Mouse (Mus musculus): ENCODE data around the gene Fsip1. TPM values are rescaled to one million over a fixed set of nuclear protein-coding genes. Genes with fewer than 3 reads are reported as not detected.
"Not testable (repeated sequence)": the region's sequence is repeated elsewhere in the genome, so short reads cannot be mapped to it uniquely, and the experiment has no call there.

Gene Fsip1
- polyA plus RNA-seq, 1 experiment from 2014 or later: 0.96 TPM

DNA sequence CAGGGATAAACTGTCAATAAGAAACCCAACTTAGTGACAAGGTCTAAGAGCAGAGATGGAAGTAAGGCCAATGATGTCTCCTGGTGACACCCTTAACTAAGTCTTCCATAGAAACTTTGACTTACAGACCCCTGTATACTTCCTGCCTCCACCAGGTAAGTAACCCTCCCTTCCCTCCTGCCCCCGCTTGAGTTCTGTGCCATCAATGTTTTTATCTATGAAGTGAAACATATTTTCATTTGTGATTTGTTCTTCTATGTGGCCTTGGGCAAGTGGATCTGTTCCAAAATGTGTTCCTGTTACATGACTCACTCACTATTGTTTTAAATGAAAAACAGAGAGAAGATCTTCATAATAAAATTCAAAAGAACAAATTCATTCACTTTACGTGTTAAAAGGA lies 43.2 kb upstream of the Fsip1 start:
- no peak overlapping the region for H3K4me2 ChIP-seq (ENCODE audit: low read length)
- H3K4me1 ChIP-seq (replicated peaks; ENCODE audit: insufficient read depth, low read length): no peaks in the 10 kb centered on the region
- no peak for TF ChIP-seq CTCF (IDR thresholded peaks at IDR 0.05; ENCODE audit: low read depth)
- WGBS: 90% methylated on average over 2 of the region's 2 CpGs
- H3K4me3 ChIP-seq (replicated peaks; ENCODE audit: low read depth, low read length): no peak overlapping the region
- ATAC-seq (replicated peaks; ENCODE audit: low FRiP score, low read depth): no peak
- no peak overlapping the region for H3K9ac ChIP-seq (ENCODE audit: low read depth, low read length)
- no peaks in the 10 kb centered on the region for H3K36me3 ChIP-seq (ENCODE audit: insufficient read depth, low read length)
- DNase-seq (ENCODE audit: low spot score): no peak
- no peaks in the 10 kb centered on the region for H3K9me3 ChIP-seq (replicated peaks; ENCODE audit: low read length)
- no peak overlapping the region for H3K27ac ChIP-seq
- H3K27me3 ChIP-seq (ENCODE audit: insufficient read depth, low read length): no peaks in the 10 kb centered on the region

DNA sequence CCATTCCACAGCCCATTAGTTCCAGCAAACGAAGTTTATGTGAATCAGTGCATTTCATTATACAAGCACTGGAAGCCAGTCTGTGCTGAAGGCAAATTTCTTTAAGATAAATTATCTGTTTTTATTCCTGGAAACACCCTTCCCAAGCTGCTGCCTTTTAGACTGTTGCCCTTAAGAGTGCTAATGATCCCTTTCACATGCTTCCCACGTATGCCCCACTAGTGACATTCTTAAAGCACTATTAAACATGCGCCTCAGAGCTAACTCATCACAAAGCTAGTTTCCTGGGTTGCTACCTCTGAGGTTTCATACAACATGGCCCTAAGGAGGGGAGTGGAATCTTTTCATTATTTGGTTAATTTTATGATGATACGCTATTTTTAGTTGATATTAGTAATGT lies 41.8 kb upstream of the Fsip1 start:
- Histone ChIP-seq H3K27me3 (ENCODE audit: insufficient read depth, low read length) (no peaks in the 10 kb centered on the region), H3K36me3 (ENCODE audit: insufficient read depth, low read length) (no peaks in the 10 kb centered on the region), H3K27ac (no peak overlapping the region), H3K4me1 (replicated peaks; ENCODE audit: insufficient read depth, low read length) (no peaks in the 10 kb centered on the region), H3K4me2 (ENCODE audit: low read length) (no peak overlapping the region), H3K9me3 (replicated peaks; ENCODE audit: low read length) (no peaks in the 10 kb centered on the region), H3K9ac (ENCODE audit: low read depth, low read length) (no peak overlapping the region), H3K4me3 (replicated peaks; ENCODE audit: low read depth, low read length) (no peak overlapping the region)
- ATAC-seq (replicated peaks; ENCODE audit: low FRiP score, low read depth) (no peak), DNase-seq (ENCODE audit: low spot score) (no peak)
- TF ChIP-seq CTCF (IDR thresholded peaks at IDR 0.05; ENCODE audit: low read depth): no peak
- 66% methylated on average over 4 of the region's 4 CpGs for WGBS

DNA sequence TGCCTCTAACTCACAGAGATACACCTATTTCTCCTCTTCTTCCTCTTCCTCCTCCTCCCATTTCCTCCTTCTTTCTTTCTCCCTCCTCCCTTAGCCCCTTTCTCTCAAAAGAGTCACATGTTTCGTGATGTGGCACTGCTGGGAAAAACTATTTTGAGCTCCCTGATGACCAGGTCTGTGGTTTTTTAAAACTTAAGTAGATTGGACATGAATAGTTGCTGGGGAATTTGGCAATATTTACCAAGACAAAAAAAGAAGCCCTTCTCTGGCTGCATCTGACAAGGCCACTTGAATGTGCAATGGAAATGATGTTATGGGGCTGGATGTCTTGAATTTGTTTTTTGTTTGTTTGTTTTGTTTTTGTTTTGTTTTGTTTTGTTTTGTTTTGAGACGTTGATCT lies 41.2 kb upstream of the Fsip1 start:
- Histone ChIP-seq H3K36me3 (ENCODE audit: insufficient read depth, low read length) (no peaks in the 10 kb centered on the region), H3K4me3 (replicated peaks; ENCODE audit: low read depth, low read length) (no peak overlapping the region), H3K9ac (ENCODE audit: low read depth, low read length) (no peak overlapping the region), H3K9me3 (replicated peaks; ENCODE audit: low read length) (no peaks in the 10 kb centered on the region), H3K4me1 (replicated peaks; ENCODE audit: insufficient read depth, low read length) (no peaks in the 10 kb centered on the region), H3K27me3 (ENCODE audit: insufficient read depth, low read length) (no peaks in the 10 kb centered on the region), H3K4me2 (ENCODE audit: low read length) (no peak overlapping the region), H3K27ac (no peak overlapping the region)
- TF ChIP-seq CTCF (IDR thresholded peaks at IDR 0.05; ENCODE audit: low read depth): no peak
- DNase-seq (ENCODE audit: low spot score) (no peak), ATAC-seq (replicated peaks; ENCODE audit: low FRiP score, low read depth) (no peak)
- WGBS: 82% methylated on average over 2 of the region's 2 CpGs

DNA sequence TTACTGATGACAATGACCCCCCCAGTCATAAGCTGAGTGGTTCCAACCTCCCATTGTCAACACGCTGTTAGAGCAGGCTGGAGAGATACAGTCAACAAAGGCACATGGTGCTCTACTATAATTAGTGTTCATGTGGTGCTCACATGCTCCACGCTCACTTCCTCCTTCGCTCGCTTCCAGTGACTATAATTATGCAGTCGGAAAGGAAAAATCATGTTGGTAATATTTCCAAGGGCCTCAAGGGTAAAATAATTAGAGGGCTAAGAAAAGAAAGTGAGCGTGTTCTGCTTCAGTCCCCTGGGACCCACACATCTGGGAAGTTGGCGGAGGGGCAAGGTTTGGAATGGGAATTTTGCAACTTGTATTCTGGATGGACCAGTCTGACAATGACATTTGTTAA lies 38.7 kb upstream of the Fsip1 start:
- 58% methylated on average over 7 of the region's 7 CpGs for WGBS
- no peak for TF ChIP-seq CTCF (IDR thresholded peaks at IDR 0.05; ENCODE audit: low read depth)
- no peak for ATAC-seq (replicated peaks; ENCODE audit: low FRiP score, low read depth)
- H3K4me1 ChIP-seq (replicated peaks; ENCODE audit: insufficient read depth, low read length): no peaks in the 10 kb centered on the region
- no peaks in the 10 kb centered on the region for H3K27me3 ChIP-seq (ENCODE audit: insufficient read depth, low read length)
- H3K9ac ChIP-seq (ENCODE audit: low read depth, low read length): no peak overlapping the region
- H3K9me3 ChIP-seq (replicated peaks; ENCODE audit: low read length): no peaks in the 10 kb centered on the region; the same call in 1 of the 2 replicates
- H3K4me2 ChIP-seq (ENCODE audit: low read length): no peak overlapping the region
- no peaks in the 10 kb centered on the region for H3K36me3 ChIP-seq (ENCODE audit: insufficient read depth, low read length)
- H3K27ac ChIP-seq: no peak overlapping the region
- no peak for DNase-seq (ENCODE audit: low spot score)
- H3K4me3 ChIP-seq (replicated peaks; ENCODE audit: low read depth, low read length): no peak overlapping the region

DNA sequence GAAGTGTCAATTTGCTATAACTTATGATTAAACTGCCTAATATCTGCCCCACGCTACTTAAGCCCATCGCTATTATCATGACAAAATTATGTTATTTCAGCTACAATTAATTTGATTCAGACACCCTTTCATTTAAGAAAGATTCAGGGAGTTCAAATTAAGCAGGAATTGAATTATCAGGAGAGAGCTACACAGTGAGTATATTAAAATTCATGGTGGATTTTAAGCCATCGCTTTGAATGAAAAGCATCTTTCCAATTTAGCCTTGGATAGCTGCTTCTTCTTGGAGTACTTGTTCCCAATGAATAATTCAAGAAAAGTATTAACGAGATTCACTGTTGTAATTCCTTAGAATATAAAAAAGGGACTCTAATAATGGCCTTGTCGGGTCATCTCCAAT lies 36.8 kb upstream of the Fsip1 start:
- H3K9me3 ChIP-seq (replicated peaks; ENCODE audit: low read length): no peaks in the 10 kb centered on the region; the same call in 1 of the 2 replicates
- H3K27ac ChIP-seq: no peak overlapping the region
- H3K9ac ChIP-seq (ENCODE audit: low read depth, low read length): no peak overlapping the region
- H3K4me2 ChIP-seq (ENCODE audit: low read length): no peak overlapping the region
- ATAC-seq (replicated peaks; ENCODE audit: low FRiP score, low read depth) (no peak), DNase-seq (ENCODE audit: low spot score) (no peak)
- H3K4me1 ChIP-seq (replicated peaks; ENCODE audit: insufficient read depth, low read length): no peaks in the 10 kb centered on the region
- H3K27me3 ChIP-seq (ENCODE audit: insufficient read depth, low read length): no peaks in the 10 kb centered on the region
- H3K4me3 ChIP-seq (replicated peaks; ENCODE audit: low read depth, low read length): no peak overlapping the region
- no peak for TF ChIP-seq CTCF (IDR thresholded peaks at IDR 0.05; ENCODE audit: low read depth)
- 95% methylated on average over 5 of the region's 5 CpGs for WGBS
- no peaks in the 10 kb centered on the region for H3K36me3 ChIP-seq (ENCODE audit: insufficient read depth, low read length)

DNA sequence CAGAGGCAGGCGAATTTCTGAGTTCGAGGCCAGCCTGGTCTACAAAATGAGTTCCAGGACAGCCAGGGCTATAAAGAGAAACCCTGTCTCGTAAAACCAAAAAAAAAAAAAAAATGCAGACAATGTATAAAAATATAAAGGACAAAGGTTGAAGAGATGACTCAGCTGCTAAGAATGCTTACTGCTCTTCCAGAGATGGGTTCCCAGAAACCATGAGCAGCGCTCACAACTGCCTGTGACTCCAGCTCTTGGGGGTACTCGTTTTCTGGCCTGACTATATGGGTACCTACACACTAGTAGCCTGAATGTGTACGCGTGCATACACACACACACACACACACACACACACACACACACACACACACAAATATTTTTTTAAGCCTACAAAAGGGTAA lies 32.3 kb upstream of the Fsip1 start:
- not testable (repeated sequence) for H3K36me3 ChIP-seq (ENCODE audit: insufficient read depth, low read length); H3K4me3 ChIP-seq (replicated peaks; ENCODE audit: low read depth, low read length); H3K9ac ChIP-seq (ENCODE audit: low read depth, low read length); H3K4me1 ChIP-seq (replicated peaks; ENCODE audit: insufficient read depth, low read length); H3K4me2 ChIP-seq (ENCODE audit: low read length); H3K27ac ChIP-seq; DNase-seq (ENCODE audit: low spot score); H3K9me3 ChIP-seq (replicated peaks; ENCODE audit: low read length); H3K27me3 ChIP-seq (ENCODE audit: insufficient read depth, low read length); ATAC-seq (replicated peaks; ENCODE audit: low FRiP score, low read depth)
- 86% methylated on average over 7 of the region's 7 CpGs for WGBS

DNA sequence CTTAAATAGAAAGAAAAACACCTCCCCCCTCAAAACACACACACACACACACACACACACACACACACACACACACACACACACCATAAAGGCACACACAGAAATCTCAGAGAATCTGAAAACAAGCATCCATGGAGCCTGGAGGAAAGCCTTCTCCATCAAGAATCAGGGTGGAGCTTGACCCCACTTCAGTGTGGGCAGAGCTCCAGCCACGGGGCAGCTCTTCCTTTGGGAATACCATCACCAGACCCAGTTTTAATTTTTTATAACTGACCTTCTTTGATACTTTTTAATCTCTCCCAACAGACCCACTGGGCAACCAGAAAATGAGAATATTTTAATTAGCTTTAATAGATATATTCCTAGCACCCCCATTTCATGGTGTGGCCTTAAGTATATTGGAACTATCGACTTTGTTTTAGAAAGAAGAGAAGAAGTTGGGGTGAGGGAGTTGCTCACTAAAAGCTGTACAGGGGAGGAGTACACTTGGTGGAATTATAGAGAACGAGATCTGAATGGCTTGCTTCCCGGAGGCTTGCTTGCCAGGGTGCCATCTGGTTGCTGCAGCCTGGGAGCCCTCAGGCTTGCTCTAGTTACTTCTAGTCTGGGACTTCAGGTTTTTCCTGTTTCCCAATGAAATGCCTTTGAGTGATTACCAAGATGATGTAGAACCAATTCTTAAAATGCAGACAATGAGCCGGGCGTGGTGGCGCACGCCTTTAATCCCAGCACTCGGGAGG lies 31.7 kb upstream of the Fsip1 start:
- no peak for ATAC-seq (replicated peaks; ENCODE audit: low FRiP score, low read depth)
- Histone ChIP-seq H3K9me3 (replicated peaks; ENCODE audit: low read length) (no peaks in the 10 kb centered on the region; the same call in 1 of the 2 replicates), H3K4me1 (replicated peaks; ENCODE audit: insufficient read depth, low read length) (no peaks in the 10 kb centered on the region), H3K9ac (ENCODE audit: low read depth, low read length) (no peak overlapping the region), H3K27me3 (ENCODE audit: insufficient read depth, low read length) (no peaks in the 10 kb centered on the region), H3K27ac (no peak overlapping the region), H3K4me3 (replicated peaks; ENCODE audit: low read depth, low read length) (no peak overlapping the region), H3K36me3 (ENCODE audit: insufficient read depth, low read length) (no peaks in the 10 kb centered on the region), H3K4me2 (ENCODE audit: low read length) (no peak overlapping the region)
- TF ChIP-seq CTCF (IDR thresholded peaks at IDR 0.05; ENCODE audit: low read depth): no peak
- WGBS: 83% methylated on average over 9 of the region's 9 CpGs
- DNase-seq (ENCODE audit: low spot score): no peak
